Mouse (Mus musculus): ENCODE data around the gene Henmt1.

The Henmt1 gene

DNA sequence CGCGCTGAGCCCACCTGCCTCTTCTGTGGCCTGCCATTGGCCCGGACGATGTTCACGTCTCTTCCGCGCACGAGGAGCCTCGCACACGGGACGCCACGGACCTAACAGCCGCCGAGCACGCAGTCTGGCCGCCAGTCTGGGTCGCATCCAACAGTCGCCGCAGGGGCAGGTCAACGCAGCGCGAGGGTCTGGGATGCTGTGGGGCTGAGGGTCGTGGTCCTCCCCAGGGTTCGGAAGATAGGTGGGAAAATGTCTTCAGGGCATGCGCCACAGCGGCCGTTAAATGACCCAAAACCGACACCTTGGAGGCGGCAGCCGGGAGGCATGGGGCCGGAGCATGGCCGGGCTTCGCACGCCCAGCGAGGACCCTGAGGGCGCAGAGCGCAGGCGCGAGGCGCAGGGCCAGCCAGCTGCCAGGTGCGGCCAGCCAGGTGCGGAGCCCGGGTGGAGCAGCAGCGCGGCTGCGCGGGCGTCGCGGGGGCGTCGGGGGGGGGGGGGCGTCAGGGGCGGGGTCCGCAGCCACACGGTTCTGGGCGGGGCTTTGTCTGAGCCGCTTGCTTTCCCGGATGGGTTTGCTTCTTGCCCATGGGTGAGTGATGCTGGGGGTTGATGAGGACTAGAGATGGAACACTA lies 444 bp downstream of the Henmt1 start, which contains the start of gene Gm9857:
Gm9857 (minus strand) TSS at position 445 of the 633 bp plus-strand sequence.
- in situ Hi-C loops (cut with MboI, MseI): loop anchor here (10.0 kb wide), 1 partner anchor 1065 kb away; the partner anchor contains the start of gene Eps8l3

DNA sequence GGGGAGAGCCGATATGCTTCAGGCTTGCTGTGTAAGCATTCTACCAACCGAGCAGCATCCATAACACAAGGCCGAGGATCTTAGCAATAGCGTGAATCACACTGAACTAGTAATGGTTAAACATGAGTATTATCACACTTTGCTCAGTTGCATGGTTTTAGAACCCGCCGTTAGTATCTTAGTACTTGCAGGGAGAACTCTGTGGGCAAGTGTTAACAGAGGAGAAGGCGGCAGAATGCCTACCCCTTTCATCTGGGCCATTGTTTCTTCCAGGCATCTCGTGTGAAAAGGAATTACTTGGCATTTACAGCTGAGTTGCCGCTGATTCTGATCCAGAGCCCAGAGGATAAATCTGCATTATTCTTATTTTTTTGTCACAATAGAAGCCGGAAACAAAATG lies 1.3 kb downstream of the Henmt1 start:
- in situ Hi-C loops (cut with MboI, MseI): loop anchor here (10.0 kb wide), 1 partner anchor 1066 kb away; the partner anchor contains the start of gene Eps8l3

DNA sequence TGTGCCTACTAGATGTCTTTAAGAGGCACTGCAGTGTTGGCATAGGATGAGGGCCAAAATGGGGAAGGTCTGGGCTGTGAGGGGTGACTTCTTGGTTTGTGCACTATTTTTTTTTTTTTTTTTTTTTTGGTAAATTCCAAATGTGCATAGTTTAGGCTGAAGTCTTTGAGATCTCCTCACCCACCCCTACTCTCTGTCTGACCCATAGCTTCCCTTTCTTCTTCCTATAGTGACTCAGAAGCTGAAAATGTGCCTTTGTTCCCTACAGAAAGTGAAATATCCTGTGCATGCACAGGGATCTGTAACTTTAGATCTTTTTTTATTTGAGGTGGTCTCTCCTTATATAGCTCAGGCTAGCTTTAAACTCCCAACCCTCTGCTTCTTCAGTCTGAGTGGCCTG lies 18.3 kb downstream of the Henmt1 start:
- in situ Hi-C loops (cut with MboI, MseI): no loop called here

DNA sequence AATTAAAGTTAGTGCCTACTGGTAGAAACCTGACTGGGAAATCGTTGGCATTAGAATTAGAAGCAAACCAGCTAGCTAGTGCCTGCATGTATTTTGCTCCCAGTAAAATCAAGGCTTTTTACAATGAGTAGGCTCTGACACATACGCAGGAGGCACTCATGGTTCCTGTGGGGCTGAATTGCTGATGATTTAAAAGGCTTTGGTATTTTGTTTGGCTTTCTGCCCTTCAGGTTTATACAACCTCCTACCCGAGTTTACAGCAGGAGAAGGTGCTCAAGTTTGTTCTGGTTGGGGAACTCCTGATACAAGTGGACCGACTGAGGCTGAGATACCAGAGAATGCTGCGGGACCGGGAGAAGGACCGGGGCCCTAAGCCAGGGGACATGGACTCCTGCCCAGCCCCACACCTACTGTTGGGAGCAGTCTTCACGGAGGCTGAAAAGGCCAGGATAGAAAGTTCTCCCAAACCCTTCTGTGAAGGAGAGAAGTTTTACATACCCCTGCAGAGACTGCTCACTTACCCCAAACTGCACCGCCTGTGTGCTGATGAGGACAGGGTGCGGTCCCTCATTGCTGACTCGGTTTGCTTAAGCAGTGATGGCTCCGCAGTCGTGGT lies 20.1 kb downstream of the Henmt1 start:
- in situ Hi-C loops (cut with MboI, MseI): no loop called here

DNA sequence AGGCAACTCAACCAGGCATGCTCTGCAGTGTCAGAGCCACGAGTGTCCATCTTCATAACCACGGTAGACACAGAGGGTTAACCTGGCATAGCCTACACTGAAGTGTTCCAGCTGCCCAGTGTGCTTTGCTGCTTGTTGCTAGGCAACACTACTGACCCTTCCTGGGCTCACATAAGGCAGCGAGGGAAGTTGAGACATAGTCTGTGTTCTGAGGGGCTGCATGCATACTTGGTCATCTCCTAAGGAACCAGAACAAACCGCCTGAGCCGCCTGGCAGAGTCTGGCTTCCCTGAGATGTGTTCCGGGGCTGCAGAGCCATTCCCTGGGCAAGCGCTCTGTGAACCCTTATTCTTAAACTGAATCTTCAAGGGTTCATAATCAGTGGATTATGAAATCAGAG lies 21.6 kb downstream of the Henmt1 start:
- in situ Hi-C loops (cut with MboI, MseI): no loop called here

DNA sequence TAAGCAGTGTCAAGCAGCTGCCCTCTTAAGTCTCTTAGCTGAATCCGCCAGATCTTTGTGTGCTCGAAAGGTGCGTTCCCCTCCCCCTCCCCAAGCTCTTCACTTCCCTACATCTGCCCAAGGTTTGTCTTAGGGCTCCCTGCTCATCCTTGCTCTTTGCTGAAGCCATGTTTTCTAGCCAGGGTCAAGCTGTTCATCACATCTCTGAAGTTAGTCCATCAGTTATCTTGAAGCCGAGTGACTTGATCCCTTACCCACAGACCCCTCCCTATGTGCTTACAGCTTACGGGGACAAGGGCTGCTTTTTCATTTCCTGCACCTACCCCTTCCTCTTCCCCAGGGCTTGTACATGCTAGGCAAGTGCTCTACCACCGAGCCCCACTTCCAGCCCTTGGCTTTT lies 22.0 kb downstream of the Henmt1 start:
- in situ Hi-C loops (cut with MboI, MseI): no loop called here

DNA sequence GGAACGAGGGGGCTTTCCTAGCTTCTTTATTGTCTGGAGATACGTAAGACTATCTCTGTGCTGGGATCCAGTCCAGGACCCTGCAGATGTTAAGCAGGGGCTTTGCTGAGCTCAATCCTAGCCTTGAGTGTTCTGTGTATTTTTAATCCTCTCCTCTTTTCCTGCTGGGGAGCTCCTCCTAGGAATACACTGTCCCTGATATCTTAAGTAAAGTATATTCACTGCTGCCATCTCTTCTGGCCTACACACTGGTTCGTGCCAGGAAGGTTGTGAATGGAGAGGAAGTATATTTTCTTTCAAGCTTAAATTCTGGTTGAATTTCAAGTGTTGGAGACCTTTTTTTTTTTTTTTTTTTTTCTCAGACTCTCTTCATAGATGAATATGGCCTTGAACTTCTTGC lies 23.6 kb downstream of the Henmt1 start:
- in situ Hi-C loops (cut with MboI, MseI): no loop called here

DNA sequence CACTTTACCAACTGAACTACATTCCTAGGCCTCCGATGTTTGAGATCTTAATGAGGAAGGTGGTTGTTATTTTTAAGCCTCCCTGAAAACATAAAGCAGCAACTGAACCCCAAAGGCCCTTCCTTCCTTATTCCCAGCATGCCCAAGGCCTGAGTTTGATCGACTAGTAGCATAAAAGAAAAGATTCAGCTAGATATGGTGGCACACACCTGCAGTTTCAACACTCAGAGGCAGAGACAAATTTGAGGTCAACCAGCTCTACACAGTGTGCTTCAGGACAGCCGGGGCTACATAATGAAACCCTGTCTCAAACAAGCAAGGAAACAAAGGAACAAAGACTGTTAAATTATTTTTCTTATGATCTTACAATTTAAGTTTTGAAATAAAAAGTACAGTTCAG lies 24.1 kb downstream of the Henmt1 start:
- in situ Hi-C loops (cut with MboI, MseI): no loop called here

DNA sequence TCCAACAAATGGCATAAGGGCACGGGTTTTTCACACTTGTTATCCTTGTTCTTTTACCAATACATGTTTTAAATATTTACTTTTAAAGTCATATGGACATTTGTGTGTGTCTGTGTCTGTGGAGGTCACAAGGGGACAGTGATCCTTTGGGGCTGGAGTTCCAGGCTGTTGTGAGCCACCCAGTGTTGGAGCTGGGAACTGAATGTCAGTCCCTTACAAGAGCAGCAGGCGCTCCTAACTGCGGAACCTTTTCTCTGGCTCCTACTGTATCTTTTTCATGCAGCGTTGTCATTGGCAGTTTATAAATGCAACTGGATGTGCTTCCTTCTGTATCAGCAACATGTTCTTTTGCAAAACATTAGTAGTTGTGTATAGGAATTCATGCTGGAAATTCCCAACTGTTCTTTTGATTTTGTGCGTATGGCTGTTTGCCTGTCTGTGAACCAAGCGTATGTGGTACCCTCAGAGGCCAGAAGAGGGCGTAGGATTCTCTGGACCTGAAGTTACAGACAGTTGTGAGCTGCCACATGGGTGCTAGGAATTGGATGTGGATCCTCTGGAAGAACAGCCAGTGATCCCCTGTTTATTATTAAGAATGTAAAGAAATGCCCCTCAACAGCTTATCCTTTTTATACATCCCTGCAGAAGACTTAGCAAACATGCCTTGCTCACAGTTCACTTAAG lies 24.8 kb downstream of the Henmt1 start:
- in situ Hi-C loops (cut with MboI, MseI): no loop called here

DNA sequence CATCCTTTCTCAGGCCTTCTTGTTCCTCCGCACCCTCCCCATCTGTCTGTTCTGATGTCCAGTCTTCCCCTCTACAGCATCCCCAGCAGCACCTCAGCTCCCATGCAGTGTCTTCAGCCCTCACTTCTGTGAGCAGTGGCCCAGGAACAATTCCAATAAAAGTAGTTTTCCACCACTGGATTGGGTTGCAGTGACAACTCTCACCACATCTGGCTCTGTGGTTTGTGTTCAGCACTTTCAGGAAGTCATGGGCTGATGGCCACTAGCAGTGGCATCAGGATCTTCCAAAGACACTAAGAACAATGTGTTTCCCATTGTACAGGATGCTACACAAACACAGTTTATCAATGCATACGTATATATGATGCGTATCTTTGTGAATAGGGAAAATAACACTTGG lies 26.4 kb downstream of the Henmt1 start:
- in situ Hi-C loops (cut with MboI, MseI): no loop called here

DNA sequence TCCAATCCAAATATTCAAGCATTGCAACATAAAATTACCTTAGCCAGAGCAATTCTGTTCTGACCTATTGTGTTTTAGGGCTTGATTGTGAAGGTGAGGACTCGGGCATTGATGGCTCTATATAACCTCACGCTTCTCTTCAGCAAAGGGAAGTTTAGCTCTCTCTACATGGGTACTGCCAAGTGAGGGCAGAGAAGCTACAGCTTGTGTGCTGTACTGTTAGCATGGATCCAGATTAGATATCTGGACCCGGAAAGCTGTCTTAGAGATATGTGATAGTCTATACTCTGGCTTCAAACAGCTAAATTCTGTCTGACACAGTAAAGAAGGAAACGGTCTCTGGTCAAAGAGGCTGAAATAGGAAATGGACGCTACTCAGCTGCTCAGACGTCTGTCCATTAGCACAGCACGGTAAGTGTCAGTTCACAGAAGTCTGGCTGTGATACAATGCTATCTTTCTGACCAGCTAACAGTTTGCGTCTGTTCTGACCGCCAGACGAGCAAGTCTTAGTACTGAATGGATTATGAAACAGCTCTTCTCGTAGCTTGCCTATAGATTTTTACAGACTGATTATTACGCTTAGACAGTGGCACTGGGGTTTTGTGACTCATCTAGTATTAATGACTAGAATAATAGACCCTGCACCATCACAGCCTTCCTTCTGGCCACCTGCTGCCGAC lies 34.4 kb downstream of the Henmt1 start:
- in situ Hi-C loops (cut with MboI, MseI): no loop called here

DNA sequence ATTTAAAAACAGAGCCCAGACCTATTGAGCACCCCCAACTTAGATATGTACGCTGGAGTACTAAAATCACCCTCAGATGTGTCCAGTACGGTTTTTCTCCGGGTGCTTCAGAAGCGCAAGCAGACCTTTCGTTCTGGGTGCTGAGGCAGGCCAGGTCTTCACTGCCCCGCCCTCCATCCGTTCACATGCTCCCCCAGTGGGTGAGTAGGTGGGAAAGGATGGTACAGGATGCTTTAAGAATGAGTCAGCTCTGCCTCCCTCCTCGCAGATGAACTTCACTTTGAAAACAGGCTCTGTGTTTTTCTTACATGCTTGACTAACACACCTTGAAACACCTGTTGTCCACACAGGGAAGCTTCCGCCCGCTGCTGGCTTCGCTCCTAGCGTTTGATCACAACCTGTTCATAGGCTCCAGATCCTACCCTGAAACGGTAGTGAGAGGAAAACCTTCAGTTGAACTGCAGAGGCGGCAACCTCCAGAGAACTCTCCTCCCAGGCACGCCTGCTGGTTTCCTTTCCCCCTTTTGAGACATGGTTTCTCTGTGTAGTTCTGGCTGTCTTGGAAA lies 35.3 kb downstream of the Henmt1 start:
- in situ Hi-C loops (cut with MboI, MseI): no loop called here

DNA sequence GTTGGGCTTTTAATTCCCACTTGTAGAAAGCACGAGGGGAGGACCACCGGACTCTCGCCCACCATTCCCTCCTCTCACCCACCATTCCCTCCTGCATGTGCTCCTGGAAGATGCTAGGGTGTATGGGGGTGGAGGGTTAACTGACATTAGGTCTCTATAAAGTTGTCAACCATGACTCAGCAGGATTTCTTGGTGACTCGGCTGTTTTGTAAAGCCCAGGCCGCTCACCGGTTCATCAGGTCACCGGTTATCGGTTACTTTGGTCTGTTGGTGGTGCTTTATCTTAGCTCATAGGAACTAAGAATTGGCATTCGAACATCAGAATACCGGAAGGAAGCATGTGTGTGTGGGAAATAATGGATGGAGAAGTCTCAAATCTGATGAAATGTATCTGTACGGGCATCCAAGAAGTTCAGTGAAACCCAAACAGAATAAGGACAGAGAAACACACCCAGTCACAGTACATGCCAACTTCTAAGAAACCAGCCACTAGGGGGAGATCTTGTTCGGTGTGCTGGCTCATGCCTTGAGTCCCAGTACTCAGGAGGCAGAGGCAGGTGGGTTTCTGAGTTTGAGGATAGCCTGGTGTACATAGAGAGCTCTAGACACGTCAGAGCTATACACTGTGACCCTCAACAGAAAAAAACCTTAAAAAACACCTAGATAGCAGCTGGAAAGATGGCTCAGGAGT lies 37.8 kb downstream of the Henmt1 start:
- in situ Hi-C loops (cut with MboI, MseI): no loop called here

DNA sequence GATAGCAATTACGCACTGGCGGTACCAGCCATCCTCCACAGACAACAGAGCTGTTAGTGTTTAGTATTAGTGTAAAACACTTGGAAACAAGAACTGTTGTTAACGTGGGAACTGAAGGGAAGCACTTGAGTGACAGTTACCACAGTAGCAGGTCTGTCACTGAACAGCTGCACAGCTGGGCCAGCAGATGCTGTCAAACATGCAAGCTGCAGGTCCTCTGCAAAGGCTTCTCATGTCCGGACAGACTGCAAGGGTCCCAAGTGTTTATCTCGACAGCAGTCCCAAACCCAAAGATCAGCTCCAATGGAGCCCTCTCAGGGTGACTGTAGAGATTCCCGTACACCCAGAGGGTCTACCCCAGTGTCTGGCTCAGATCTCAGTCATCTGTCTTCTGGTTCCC lies 42.3 kb downstream of the Henmt1 start:
- in situ Hi-C loops (cut with MboI, MseI): no loop called here

DNA sequence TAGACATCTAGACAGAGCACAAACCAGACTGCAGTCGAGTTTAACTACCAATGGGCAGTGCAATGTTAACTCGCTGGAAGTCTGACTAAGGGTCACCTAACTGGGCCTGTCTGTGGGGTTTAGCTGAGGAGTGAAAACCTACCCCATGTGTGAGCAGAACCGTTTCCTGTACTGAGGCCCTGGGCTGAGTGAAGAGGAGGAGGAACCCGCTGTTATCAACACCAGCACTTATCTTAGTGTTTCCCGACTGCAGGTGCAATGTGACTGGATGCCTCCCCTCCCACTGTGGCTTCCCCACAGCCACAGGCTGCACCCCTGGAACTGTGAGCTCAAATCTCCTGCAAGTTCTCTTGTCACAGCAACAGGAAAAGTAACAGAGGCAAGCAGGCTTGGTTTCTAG lies 44.3 kb downstream of the Henmt1 start:
- in situ Hi-C loops (cut with MboI, MseI): no loop called here

DNA sequence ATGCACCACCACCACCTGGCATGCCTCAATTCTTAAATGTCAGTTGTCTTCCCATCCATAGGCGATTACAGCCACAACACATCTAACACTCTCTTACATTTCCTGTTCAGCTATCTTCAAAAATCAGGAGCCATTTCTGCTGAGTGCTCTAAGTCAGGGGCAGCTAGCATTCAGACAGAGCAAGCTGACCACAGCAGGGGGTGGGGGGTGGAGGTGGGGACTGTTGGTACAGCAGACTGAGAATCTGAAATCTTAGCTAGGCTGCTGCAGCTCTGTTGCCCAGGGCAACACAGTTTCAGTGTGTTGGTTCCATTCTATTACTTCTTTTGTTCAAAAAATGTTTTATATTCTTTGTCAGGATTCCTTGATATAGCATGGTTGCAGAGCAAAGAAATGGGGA lies 46.9 kb downstream of the Henmt1 start:
- in situ Hi-C loops (cut with MboI, MseI): no loop called here

DNA sequence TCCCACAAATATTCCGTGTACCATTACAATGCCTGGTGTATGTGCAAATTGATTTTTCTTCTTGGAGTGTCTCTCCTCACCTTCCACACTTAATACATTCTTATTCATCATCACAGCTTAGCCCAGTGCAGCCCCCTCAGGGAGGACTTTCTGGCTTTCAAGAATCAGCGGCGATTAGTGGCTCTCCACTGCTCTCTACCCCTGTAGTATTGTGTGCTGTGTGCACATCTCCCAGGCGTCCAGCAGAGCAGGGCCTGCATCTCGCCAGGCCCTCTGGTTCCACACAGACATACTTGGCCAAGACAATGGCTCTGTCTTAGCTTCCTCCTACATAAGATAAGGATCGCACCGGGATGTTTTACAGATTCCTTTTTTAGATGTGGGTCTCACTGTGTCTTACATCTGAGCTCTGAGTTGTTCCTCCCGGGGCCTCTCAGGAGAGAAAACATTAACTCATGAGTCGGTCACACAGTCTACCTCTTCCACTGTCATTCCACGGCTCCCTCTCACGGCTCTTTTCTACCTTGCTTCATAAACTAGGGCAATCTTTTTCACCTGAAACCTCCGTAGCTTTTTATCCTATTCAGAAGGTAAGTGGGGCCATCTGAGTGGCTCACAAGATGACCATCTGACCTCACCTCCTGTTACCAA lies 47.5 kb downstream of the Henmt1 start:
- in situ Hi-C loops (cut with MboI, MseI): no loop called here

DNA sequence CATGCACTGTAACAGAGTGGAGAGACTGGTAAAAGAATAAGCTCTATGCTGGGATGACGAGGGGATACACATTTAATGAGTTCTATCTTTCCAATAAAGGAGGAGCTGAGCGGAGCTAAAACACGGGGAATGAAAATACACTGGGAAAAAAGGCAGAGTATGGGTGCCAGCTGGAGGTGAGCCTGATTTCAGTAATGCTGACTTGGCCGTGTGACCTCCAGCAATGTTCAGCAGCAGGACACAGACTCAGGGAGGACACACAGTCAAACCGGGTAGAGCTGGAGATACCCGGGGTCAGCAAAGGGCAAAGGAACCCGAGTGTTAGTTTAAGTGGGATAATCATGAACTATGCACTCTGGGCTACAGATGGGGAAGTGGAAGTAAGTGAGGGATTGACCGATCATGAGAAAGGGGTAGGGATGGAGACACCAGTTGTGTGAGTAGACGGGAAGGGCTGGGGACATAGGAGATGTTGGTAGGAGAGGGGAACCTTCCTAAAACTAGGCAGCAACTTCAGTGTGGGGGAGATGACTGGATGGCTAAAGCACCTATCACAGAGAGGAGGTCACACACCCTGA lies 50.4 kb downstream of the Henmt1 start:
- in situ Hi-C loops (cut with MboI, MseI): no loop called here

DNA sequence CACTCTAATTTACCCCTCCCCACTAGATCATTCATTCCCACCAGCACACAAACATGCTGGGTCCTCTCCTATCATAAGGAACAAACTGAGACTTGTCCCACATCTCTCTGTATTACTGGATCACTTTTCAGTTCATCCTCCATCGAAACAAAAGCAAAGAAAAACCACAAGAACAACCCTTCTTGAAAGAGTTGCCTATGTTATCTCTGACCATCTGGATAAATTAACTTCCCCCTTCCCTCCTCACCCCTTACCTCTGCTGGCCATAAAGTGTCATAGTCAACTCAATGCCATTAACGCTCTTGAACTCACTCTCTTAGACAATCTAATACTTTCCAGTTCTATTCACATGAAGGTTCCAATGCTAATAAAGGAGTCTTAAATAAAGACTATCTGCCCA lies 54.8 kb downstream of the Henmt1 start:
- in situ Hi-C loops (cut with MboI, MseI): no loop called here

DNA sequence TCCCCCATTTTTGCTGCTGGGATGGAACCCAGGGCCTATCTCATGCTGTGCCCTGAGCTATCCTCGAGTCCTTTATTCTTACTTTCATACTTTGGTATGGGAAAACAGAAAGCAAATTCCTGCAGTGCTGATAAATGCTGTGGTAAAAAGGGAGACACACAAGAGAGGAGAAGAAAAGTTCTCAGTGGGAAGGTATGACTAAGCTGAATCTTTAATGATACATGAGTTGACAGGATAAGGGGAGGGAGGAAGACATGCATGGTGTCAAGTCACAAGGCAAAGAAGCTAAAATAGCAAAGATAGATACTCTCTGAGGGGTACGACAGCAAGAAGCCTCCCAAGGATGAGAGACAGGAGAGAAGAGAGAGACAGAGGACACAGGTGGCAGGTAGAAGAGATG lies 55.7 kb downstream of the Henmt1 start:
- in situ Hi-C loops (cut with MboI, MseI): no loop called here

DNA sequence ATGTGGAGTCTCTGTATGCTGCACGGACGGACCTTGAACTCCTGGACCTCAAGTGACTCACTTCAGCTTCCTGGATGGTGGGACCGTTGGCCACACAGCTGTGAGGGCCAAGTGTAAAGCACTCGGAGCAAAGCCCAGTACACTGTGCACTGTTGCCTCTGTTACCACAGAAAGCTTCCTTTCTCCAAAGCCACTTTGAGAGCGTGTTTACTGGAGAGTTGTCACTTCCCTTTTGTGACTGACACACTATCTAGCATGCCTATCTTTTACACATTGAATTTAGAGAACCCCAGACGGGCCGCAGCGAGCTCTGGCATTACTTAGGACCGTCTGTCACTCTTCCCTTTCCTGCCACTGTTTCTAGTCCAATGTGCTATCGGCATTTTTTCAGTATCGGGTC lies 57.6 kb downstream of the Henmt1 start:
- in situ Hi-C loops (cut with MboI, MseI): no loop called here
